Mouse (Mus musculus): Measurements from ENCODE around the gene Gdpd5. TPM values are rescaled to one million over a fixed set of nuclear protein-coding genes. Genes with fewer than 3 reads are reported as not detected.

Gdpd5 gene
- polyA plus RNA-seq, 1 experiment = 16.0 TPM

DNA sequence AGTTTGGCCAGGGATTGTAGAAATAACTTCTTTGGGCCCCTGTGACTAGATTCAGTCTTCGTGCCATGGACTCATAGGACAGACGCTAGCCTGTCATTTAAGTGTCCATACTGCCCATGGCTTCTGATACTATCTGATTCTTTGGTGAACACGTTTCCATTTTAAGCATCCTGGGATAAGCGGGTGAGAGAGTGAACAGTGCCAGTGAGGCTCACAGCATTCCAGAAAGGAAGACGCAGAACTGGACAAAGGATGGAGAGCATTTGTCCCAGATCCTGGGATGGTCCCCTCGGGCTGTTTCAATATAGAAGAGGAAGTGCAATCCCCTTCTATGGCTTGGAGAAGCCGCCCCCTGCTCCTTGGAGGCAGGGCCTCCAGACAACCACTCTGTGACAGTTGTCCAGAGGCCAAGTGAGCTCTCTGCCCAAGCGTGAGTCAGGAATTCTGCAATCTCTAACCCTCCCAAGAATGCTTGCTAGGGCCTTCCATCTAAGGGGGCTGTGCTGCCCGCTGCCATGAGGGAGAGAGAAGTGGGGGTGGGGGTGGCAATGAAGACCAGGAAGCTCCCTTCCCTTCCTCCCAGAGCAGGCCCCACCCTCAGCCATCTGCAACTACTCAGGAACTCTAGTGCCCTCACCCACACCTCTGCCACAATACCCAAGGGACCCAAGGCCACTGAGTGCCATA is 24.8 kb upstream of the Gdpd5 start:
- Histone ChIP-seq H3K36me3 (ENCODE audit: control insufficient read depth, insufficient read depth, low read length) (no peaks in the 10 kb centered on the region), H3K4me1 (ENCODE audit: control insufficient read depth, insufficient read depth, insufficient read length, low read length) (peaks cover 11% of the 10 kb centered on the region), H3K4me3 (ENCODE audit: low read depth, low read length) (no peak overlapping the region), H3K27ac (ENCODE audit: insufficient read depth, low read depth, low read length) (peak overlapping the region; percentile 85), H3K27me3 (ENCODE audit: control insufficient read depth, insufficient read depth, low read length) (no peaks in the 10 kb centered on the region)
- WGBS = 64% methylated on average over 9 of the region's 9 CpGs
- no peak for TF ChIP-seq CTCF (IDR thresholded peaks at IDR 0.05; ENCODE audit: extremely low read depth, insufficient read length, insufficient replicate concordance, low read depth, low read length)

DNA sequence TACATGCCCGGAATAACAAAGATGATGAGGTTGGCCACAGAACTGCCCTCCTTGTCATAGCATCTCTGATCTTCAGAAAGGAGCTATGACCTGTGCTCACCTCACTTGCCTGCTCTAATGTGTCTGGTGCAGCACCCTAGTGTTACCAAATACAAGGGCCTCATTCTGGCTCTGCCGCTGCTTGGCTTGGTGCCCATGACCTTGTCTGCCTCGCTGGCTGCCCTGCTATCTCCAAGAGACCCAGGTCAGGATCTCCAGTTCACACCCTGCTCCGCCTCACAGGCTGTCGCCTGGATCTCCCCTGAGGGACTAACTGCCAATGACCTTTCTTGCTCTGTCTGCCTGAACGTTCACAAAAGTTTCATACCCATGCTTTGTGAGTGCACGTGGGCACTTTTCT is 24.0 kb upstream of the Gdpd5 start:
- H3K4me1 ChIP-seq (ENCODE audit: control insufficient read depth, insufficient read depth, insufficient read length, low read length) = peaks cover 11% of the 10 kb centered on the region
- H3K4me3 ChIP-seq (ENCODE audit: low read depth, low read length) = no peak overlapping the region
- H3K27me3 ChIP-seq (ENCODE audit: control insufficient read depth, insufficient read depth, low read length) = no peaks in the 10 kb centered on the region
- WGBS = 26% methylated on average over 7 of the region's 7 CpGs
- no peaks in the 10 kb centered on the region for H3K36me3 ChIP-seq (ENCODE audit: control insufficient read depth, insufficient read depth, low read length)
- peak overlapping the region; percentile 69 for H3K27ac ChIP-seq (ENCODE audit: insufficient read depth, low read depth, low read length)
- TF ChIP-seq CTCF (IDR thresholded peaks at IDR 0.05; ENCODE audit: extremely low read depth, insufficient read length, insufficient replicate concordance, low read depth, low read length) (no peak), POLR2A (IDR thresholded peaks at IDR 0.05; ENCODE audit: low read depth, low read length) (no peak)

DNA sequence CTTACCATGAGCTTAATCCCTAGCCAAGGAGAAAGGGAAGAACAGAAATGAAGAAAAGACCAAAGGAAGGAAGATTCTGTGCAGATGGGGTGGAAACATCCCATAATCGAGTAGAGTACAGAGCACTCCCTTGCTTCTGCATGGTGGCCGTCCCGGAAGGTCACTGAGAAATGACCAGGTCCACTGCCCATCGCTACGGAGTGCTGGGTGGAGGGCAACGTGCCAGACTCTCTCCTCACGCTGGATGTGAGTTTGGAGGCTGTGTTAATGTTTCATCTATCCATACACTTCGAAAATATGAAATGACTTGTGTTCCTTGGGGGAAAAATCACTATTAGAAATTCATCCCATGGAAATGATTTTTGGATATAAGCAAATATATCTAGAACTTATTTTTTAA is 22.8 kb upstream of the Gdpd5 start:
- no peak overlapping the region for H3K4me3 ChIP-seq (ENCODE audit: low read depth, low read length)
- 90% methylated on average over 8 of the region's 8 CpGs for WGBS
- no peak overlapping the region for H3K27ac ChIP-seq (ENCODE audit: insufficient read depth, low read depth, low read length)
- no peaks in the 10 kb centered on the region for H3K36me3 ChIP-seq (ENCODE audit: control insufficient read depth, insufficient read depth, low read length)
- peaks cover 7% of the 10 kb centered on the region for H3K4me1 ChIP-seq (ENCODE audit: control insufficient read depth, insufficient read depth, insufficient read length, low read length)
- no peak for TF ChIP-seq CTCF (IDR thresholded peaks at IDR 0.05; ENCODE audit: extremely low read depth, insufficient read length, insufficient replicate concordance, low read depth, low read length)
- no peak for TF ChIP-seq POLR2A (IDR thresholded peaks at IDR 0.05; ENCODE audit: low read depth, low read length)
- H3K27me3 ChIP-seq (ENCODE audit: control insufficient read depth, insufficient read depth, low read length) = no peaks in the 10 kb centered on the region

DNA sequence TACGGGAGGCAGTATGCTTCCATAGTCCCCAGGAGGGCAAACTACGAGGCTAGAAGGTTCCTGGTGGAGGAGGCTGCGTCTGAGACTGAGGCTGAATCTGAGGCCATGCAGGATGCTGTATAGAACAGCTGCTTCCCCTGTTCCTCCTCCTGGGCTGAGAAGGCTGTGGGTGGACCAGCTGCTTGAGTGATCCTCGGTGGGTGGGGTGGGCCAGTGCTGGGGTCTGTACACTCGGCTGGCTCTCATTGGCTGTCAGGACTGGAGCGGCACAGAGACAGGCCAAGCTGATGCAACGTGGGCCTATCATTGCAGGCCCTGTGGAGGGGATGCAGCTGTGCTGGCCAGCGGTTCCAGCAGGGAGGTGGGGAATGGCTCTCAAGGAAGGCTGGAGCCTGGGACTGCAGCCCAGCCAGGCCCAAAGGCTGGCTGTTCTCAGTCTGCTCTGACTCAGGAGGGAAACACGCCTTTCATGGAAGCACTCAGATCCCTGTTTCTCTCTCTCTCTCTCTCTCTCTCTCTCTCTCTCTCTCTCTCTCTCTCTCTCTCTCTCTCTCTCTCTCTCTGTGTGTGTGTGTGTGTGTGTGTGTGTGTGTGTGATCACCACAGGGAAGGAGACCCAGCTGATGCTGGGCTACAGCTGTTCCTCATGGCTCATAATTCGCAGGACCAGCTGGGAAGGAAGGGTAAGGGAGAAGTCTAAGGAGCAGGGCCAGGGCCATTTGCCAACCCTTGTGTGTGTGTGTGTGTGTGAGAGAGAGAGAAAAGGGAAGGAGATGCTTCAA is 21.0 kb upstream of the Gdpd5 start:
- Histone ChIP-seq H3K27ac (ENCODE audit: insufficient read depth, low read depth, low read length) (peak overlapping the region; percentile 68), H3K4me3 (ENCODE audit: low read depth, low read length) (no peak overlapping the region), H3K4me1 (ENCODE audit: control insufficient read depth, insufficient read depth, insufficient read length, low read length) (peaks cover 7% of the 10 kb centered on the region), H3K27me3 (ENCODE audit: control insufficient read depth, insufficient read depth, low read length) (no peaks in the 10 kb centered on the region), H3K36me3 (ENCODE audit: control insufficient read depth, insufficient read depth, low read length) (no peaks in the 10 kb centered on the region)
- TF ChIP-seq CTCF (IDR thresholded peaks at IDR 0.05; ENCODE audit: extremely low read depth, insufficient read length, insufficient replicate concordance, low read depth, low read length) (no peak), POLR2A (IDR thresholded peaks at IDR 0.05; ENCODE audit: low read depth, low read length) (no peak)
- 66% methylated on average over 10 of the region's 10 CpGs for WGBS

DNA sequence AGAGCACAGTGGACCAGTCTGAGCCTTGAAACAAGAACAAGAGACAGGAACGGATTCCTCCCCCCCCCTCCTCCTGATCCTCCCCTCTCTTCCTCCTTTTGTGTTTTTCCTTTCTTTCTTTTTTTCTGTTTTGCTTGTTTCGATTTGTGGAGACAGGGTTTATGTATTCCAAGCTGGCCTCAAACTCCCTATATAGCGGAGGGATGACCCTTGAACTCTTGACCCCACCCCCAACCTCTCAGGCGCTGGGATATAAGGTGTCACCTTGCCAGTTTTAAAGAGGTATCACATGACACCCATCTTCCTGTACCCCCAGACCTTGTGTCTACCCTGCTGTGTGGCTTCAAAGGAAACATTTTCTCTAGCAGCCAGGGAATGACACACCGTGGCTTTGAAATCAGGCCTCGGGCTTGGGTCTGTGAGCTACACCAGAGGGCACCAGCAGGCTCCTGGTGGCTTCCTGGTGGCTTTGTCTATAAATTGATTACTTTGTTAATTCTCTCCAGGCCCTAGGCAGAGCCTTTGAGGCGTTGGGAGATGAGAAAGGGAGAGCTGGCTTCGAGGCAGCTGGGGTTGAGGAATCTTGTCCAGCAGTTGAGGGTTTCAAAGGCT is 20.3 kb upstream of the Gdpd5 start:
- no peaks in the 10 kb centered on the region for H3K27me3 ChIP-seq (ENCODE audit: control insufficient read depth, insufficient read depth, low read length)
- WGBS = 44% methylated on average over 8 of the region's 8 CpGs
- no peak overlapping the region for H3K4me3 ChIP-seq (ENCODE audit: low read depth, low read length)
- H3K4me1 ChIP-seq (ENCODE audit: control insufficient read depth, insufficient read depth, insufficient read length, low read length) = peaks cover 7% of the 10 kb centered on the region
- peak overlapping the region; percentile 32 for H3K27ac ChIP-seq (ENCODE audit: insufficient read depth, low read depth, low read length)
- H3K36me3 ChIP-seq (ENCODE audit: control insufficient read depth, insufficient read depth, low read length) = no peaks in the 10 kb centered on the region
- TF ChIP-seq POLR2A (IDR thresholded peaks at IDR 0.05; ENCODE audit: low read depth, low read length) (no peak), CTCF (IDR thresholded peaks at IDR 0.05; ENCODE audit: extremely low read depth, insufficient read length, insufficient replicate concordance, low read depth, low read length) (no peak)

DNA sequence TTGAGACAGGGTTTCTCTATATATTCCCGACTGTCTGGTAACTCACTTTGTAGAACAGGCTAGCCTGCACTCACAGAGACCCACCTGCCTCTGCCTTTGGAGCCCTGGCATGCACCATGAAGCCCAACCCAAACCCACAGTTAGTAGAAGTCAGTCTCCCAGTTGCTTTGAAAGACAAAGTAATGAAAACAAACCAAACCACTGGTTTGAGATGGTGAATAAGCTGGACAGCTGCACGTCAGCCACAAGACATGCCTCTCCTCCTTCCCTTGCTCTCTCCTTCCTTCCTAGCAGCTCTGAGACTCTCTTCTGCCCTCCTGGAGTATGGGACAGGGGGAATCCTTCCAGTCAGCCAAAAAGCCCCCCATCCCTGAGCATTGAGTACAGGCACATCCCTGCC is 19.1 kb upstream of the Gdpd5 start:
- Histone ChIP-seq H3K36me3 (ENCODE audit: control insufficient read depth, insufficient read depth, low read length) (no peaks in the 10 kb centered on the region), H3K4me3 (ENCODE audit: low read depth, low read length) (no peak overlapping the region), H3K27ac (ENCODE audit: insufficient read depth, low read depth, low read length) (no peak overlapping the region), H3K4me1 (ENCODE audit: control insufficient read depth, insufficient read depth, insufficient read length, low read length) (peaks cover 4% of the 10 kb centered on the region), H3K27me3 (ENCODE audit: control insufficient read depth, insufficient read depth, low read length) (no peaks in the 10 kb centered on the region)
- 81% methylated on average over 2 of the region's 2 CpGs for WGBS
- TF ChIP-seq CTCF (IDR thresholded peaks at IDR 0.05; ENCODE audit: extremely low read depth, insufficient read length, insufficient replicate concordance, low read depth, low read length) (no peak), POLR2A (IDR thresholded peaks at IDR 0.05; ENCODE audit: low read depth, low read length) (no peak)

DNA sequence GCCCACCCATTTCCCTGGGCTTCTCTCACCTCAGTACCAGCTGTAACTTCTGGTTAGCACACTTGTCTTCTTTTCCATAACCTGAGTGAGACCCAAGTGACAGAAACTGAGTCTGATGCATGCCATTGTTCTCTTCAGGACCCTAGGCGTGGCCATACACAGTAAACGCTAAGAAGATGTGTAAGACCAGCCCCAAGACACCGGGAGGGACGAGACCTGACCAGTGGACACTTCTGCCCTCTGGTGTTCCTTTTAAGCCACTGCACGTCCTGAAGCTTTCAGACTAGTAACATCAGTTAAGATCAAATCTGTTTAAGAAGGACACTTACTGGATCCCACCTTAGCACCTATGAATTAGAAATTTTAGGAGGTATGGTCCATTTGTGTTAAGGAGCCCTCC is 16.1 kb upstream of the Gdpd5 start:
- WGBS = 1% methylated on average over 5 of the region's 5 CpGs
- H3K27me3 ChIP-seq (ENCODE audit: control insufficient read depth, insufficient read depth, low read length) = no peaks in the 10 kb centered on the region
- H3K4me1 ChIP-seq (ENCODE audit: control insufficient read depth, insufficient read depth, insufficient read length, low read length) = no peaks in the 10 kb centered on the region; the same call in 1 of the 2 replicates
- no peak overlapping the region for H3K27ac ChIP-seq (ENCODE audit: insufficient read depth, low read depth, low read length)
- TF ChIP-seq CTCF (IDR thresholded peaks at IDR 0.05; ENCODE audit: extremely low read depth, insufficient read length, insufficient replicate concordance, low read depth, low read length) (peak; percentile 87; the same call in 1 of the 2 replicates), POLR2A (IDR thresholded peaks at IDR 0.05; ENCODE audit: low read depth, low read length) (no peak)
- no peak overlapping the region for H3K4me3 ChIP-seq (ENCODE audit: low read depth, low read length)
- H3K36me3 ChIP-seq (ENCODE audit: control insufficient read depth, insufficient read depth, low read length) = no peaks in the 10 kb centered on the region
